Mouse (Mus musculus): ENCODE measurements around the gene Dnm3. TPM values are rescaled to one million over a fixed set of nuclear protein-coding genes. Genes with fewer than 3 reads are reported as not detected.
A peak's percentile ranks its signal among the peaks of the same experiment; 100 is the strongest.

Dnm3 gene
- polyA plus RNA-seq, 2 experiments: 14.7 to 21.9 TPM

- TF ChIP-seq POLR2A (IDR thresholded peaks at IDR 0.05; ENCODE audit: borderline replicate concordance, extremely low read depth, insufficient read depth, insufficient read length): no peak
- peaks cover 35% of the 10 kb centered on the region for H3K36me3 ChIP-seq (ENCODE audit: control insufficient read depth, insufficient read depth, low read length)
- peak overlapping the region; percentile 100 for H3K27ac ChIP-seq (replicated peaks; ENCODE audit: low read depth, low read length)
- H3K27me3 ChIP-seq (ENCODE audit: control insufficient read depth, insufficient read depth, low read length): no peaks in the 10 kb centered on the region
- peak overlapping the region; percentile 95 for H3K9ac ChIP-seq (ENCODE audit: low read depth, low read length, severe bottlenecking)
- H3K9me3 ChIP-seq (ENCODE audit: control insufficient read depth, low read length): no peaks in the 10 kb centered on the region
- DNase-seq (ENCODE audit: low spot score) (no peak), ATAC-seq (ENCODE audit: low FRiP score, low read depth) (no peak)
- peaks cover 19% of the 10 kb centered on the region for H3K4me1 ChIP-seq (ENCODE audit: control insufficient read depth, insufficient read depth, low read length)
- 21% methylated on average over 1 of the region's 1 CpGs for WGBS
- H3K4me3 ChIP-seq (replicated peaks; ENCODE audit: low read length): peak overlapping the region; percentile 58
- peak overlapping the region; percentile 66 for H3K4me2 ChIP-seq (replicated peaks; ENCODE audit: low read depth, low read length, severe bottlenecking)
Measured at GRCm38 (mm10) chr1:162219781-162220180, 258.1 kb downstream of the Dnm3 start.

- 0 out of 2 replicates have a peak, but pooled peaks have one; percentile 29 for TF ChIP-seq POLR2A (IDR thresholded peaks at IDR 0.05; ENCODE audit: borderline replicate concordance, extremely low read depth, insufficient read depth, insufficient read length)
- no peaks in the 10 kb centered on the region for H3K27me3 ChIP-seq (ENCODE audit: control insufficient read depth, insufficient read depth, low read length)
- ATAC-seq (ENCODE audit: low FRiP score, low read depth) (no peak), DNase-seq (ENCODE audit: low spot score) (peak; percentile 58)
- H3K4me2 ChIP-seq (replicated peaks; ENCODE audit: low read depth, low read length, severe bottlenecking): peak overlapping the region; percentile 66; the same call in 1 of the 2 replicates
- peak overlapping the region; percentile 58 for H3K4me3 ChIP-seq (replicated peaks; ENCODE audit: low read length)
- WGBS: 13% methylated on average over 8 of the region's 8 CpGs
- H3K9me3 ChIP-seq (ENCODE audit: control insufficient read depth, low read length): no peaks in the 10 kb centered on the region
- peaks cover 22% of the 10 kb centered on the region for H3K4me1 ChIP-seq (ENCODE audit: control insufficient read depth, insufficient read depth, low read length)
- peak overlapping the region; percentile 95 for H3K9ac ChIP-seq (ENCODE audit: low read depth, low read length, severe bottlenecking)
- H3K36me3 ChIP-seq (ENCODE audit: control insufficient read depth, insufficient read depth, low read length): peaks cover 34% of the 10 kb centered on the region
- H3K27ac ChIP-seq (replicated peaks; ENCODE audit: low read depth, low read length): peak overlapping the region; percentile 100
Measured at GRCm38 (mm10) chr1:162218530-162219180, 259.2 kb downstream of the Dnm3 start.

GRCm38 (mm10) chr1:162217340-162217974 is 260.4 kb downstream of the Dnm3 start:
- Histone ChIP-seq H3K4me2 (replicated peaks; ENCODE audit: low read depth, low read length, severe bottlenecking) (peak overlapping the region; percentile 66), H3K27me3 (ENCODE audit: control insufficient read depth, insufficient read depth, low read length) (no peaks in the 10 kb centered on the region), H3K36me3 (ENCODE audit: control insufficient read depth, insufficient read depth, low read length) (peaks cover 27% of the 10 kb centered on the region), H3K27ac (replicated peaks; ENCODE audit: low read depth, low read length) (peak overlapping the region; percentile 100), H3K4me1 (ENCODE audit: control insufficient read depth, insufficient read depth, low read length) (peaks cover 31% of the 10 kb centered on the region), H3K4me3 (replicated peaks; ENCODE audit: low read length) (peak overlapping the region; percentile 58), H3K9me3 (ENCODE audit: control insufficient read depth, low read length) (no peaks in the 10 kb centered on the region), H3K9ac (ENCODE audit: low read depth, low read length, severe bottlenecking) (peak overlapping the region; percentile 95)
- peak; percentile 97; the same call in 1 of the 2 replicates for TF ChIP-seq POLR2A (IDR thresholded peaks at IDR 0.05; ENCODE audit: borderline replicate concordance, extremely low read depth, insufficient read depth, insufficient read length)
- ATAC-seq (ENCODE audit: low FRiP score, low read depth) (peak; percentile 95), DNase-seq (ENCODE audit: low spot score) (peak; percentile 99)
- WGBS: 9% methylated on average over 15 of the region's 15 CpGs

DNA sequence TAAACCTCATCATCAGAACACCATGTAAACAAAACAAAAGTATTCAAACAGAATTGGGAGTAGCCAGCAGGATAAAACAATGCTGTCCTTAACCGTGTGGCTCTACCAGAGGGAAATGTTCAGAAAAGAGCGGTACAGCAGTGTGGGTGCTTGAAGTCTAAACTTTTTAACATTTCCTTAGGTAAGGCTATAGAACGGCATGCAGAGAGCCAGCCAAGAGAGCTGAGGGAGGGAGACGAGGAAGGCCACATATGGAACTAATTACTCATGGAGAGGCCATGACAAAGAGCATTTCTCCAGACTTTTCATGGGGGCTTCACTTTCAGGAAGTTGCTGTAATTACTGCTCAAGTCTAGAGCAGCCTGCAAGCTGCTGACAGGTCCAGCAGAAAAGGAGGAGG is 261.2 kb downstream of the Dnm3 start:
- DNase-seq (ENCODE audit: low spot score): peak; percentile 92
- peak; percentile 42 for ATAC-seq (ENCODE audit: low FRiP score, low read depth)
- H3K27ac ChIP-seq (replicated peaks; ENCODE audit: low read depth, low read length): peak overlapping the region; percentile 100
- H3K4me2 ChIP-seq (replicated peaks; ENCODE audit: low read depth, low read length, severe bottlenecking): peak overlapping the region; percentile 30
- H3K9ac ChIP-seq (ENCODE audit: low read depth, low read length, severe bottlenecking): peak overlapping the region; percentile 31; the same call in 1 of the 2 replicates
- peaks cover 34% of the 10 kb centered on the region for H3K4me1 ChIP-seq (ENCODE audit: control insufficient read depth, insufficient read depth, low read length)
- H3K4me3 ChIP-seq (replicated peaks; ENCODE audit: low read length): peak overlapping the region; percentile 3; the same call in 1 of the 2 replicates
- WGBS: 10% methylated on average over 4 of the region's 4 CpGs
- no peak for TF ChIP-seq POLR2A (IDR thresholded peaks at IDR 0.05; ENCODE audit: borderline replicate concordance, extremely low read depth, insufficient read depth, insufficient read length)
- H3K9me3 ChIP-seq (ENCODE audit: control insufficient read depth, low read length): no peaks in the 10 kb centered on the region
- no peaks in the 10 kb centered on the region for H3K27me3 ChIP-seq (ENCODE audit: control insufficient read depth, insufficient read depth, low read length)
- H3K36me3 ChIP-seq (ENCODE audit: control insufficient read depth, insufficient read depth, low read length): peaks cover 24% of the 10 kb centered on the region

GRCm38 (mm10) chr1:162215743-162216142 is 262.1 kb downstream of the Dnm3 start:
- Histone ChIP-seq H3K9me3 (ENCODE audit: control insufficient read depth, low read length) (no peaks in the 10 kb centered on the region), H3K36me3 (ENCODE audit: control insufficient read depth, insufficient read depth, low read length) (peaks cover 19% of the 10 kb centered on the region), H3K4me3 (replicated peaks; ENCODE audit: low read length) (no peak overlapping the region), H3K27ac (replicated peaks; ENCODE audit: low read depth, low read length) (peak overlapping the region; percentile 100), H3K27me3 (ENCODE audit: control insufficient read depth, insufficient read depth, low read length) (no peaks in the 10 kb centered on the region), H3K9ac (ENCODE audit: low read depth, low read length, severe bottlenecking) (no peak overlapping the region), H3K4me2 (replicated peaks; ENCODE audit: low read depth, low read length, severe bottlenecking) (no peak overlapping the region), H3K4me1 (ENCODE audit: control insufficient read depth, insufficient read depth, low read length) (peaks cover 39% of the 10 kb centered on the region)
- no peak for TF ChIP-seq POLR2A (IDR thresholded peaks at IDR 0.05; ENCODE audit: borderline replicate concordance, extremely low read depth, insufficient read depth, insufficient read length)
- 21% methylated on average over 5 of the region's 5 CpGs for WGBS
- DNase-seq (ENCODE audit: low spot score) (no peak), ATAC-seq (ENCODE audit: low FRiP score, low read depth) (no peak)

Measured in limb, embryonic 14.5 days (tissue).